Mouse (Mus musculus) bone marrow macrophage, adult 2 months (primary cell): ENCODE measurements around the gene Galns.

Experiments
- CTCF ChIP-seq: IDR thresholded peaks from 2 replicates; pipeline ENCODE4 v1.5.1; 2012; ENCODE audit warnings: low read depth, mild to moderate bottlenecking, low read length, moderate library complexity
- POLR2A ChIP-seq: IDR thresholded peaks from 2 replicates; pipeline ENCODE4 v1.6.1; 2012; ENCODE audit warnings: mild to moderate bottlenecking, low read depth, low read length, borderline replicate concordance

DNA sequence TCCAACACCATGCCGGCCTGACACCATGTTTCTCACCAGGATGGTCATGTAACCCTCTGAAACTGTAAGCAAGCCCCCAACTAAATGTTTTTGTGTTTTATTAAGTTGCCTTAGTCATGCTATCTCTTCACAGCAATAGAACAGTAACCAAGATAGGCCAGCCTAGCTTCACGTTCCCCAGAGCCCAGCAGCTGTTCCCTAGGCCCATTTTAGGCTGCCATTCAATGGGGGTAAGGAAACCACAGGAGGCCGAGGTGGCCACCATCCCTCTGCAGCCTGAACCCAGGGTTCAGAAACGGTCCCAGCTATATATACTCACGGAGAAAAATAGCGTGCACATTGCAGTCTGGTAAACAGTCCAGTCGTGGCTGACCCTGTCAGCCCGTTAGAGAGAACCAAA is 67.1 kb downstream of the Galns start:
- no peak for TF ChIP-seq CTCF
- TF ChIP-seq POLR2A, result no peak
